Mouse (Mus musculus) stomach, embryonic 14.5 days (tissue): ENCODE data around the gene Emsy. TPM values are rescaled to one million over a fixed set of nuclear protein-coding genes. Genes with fewer than 3 reads are reported as not detected.
A peak's percentile ranks its signal among the peaks of the same experiment; 100 is the strongest.

ENCODE experiments used
- ATAC-seq: fragments of 200-750 bp; cut with Nextera tagmentation; 2 replicates; pipeline ENCODE4 v1.8.0; 2017; ENCODE audit warnings: low read depth, moderate TSS enrichment; ENCODE audit not compliant: insufficient number of reproducible peaks, insufficient read depth, low FRiP score
- H3K27ac ChIP-seq: fragments of 300-500 bp; sonication (generic); 2 replicates; pipeline ENCODE4 v1.5.1; 2014; ENCODE audit warnings: mild to moderate bottlenecking, low read length, moderate library complexity, mixed read lengths
- H3K27me3 ChIP-seq: fragments of 300-500 bp; sonication (generic); 2 replicates; pipeline ENCODE4 v1.6.1; 2014; ENCODE audit warnings: low read length, control low read depth, mixed read lengths; ENCODE audit not compliant: control insufficient read depth, insufficient read depth
- H3K36me3 ChIP-seq: fragments of 300-500 bp; sonication (generic); 2 replicates; pipeline ENCODE4 v1.6.1; 2014; ENCODE audit warnings: mild to moderate bottlenecking, control low read depth, low read length, moderate library complexity, mixed read lengths; ENCODE audit not compliant: control insufficient read depth, insufficient read depth
- H3K4me1 ChIP-seq: fragments of 300-500 bp; sonication (generic); 2 replicates; pipeline ENCODE4 v1.6.1; 2014; ENCODE audit warnings: low read length, control low read depth, mixed read lengths; ENCODE audit not compliant: control insufficient read depth, insufficient read depth
- H3K4me2 ChIP-seq: fragments of 300-500 bp; sonication (generic); replicated peaks from 2 replicates; pipeline ENCODE4 v1.6.1; 2014; ENCODE audit warnings: low read depth, low read length, control low read depth
- H3K4me3 ChIP-seq: fragments of 300-500 bp; sonication (generic); 2 replicates; pipeline ENCODE4 v1.5.1; 2014; ENCODE audit warnings: low read depth, low read length, control low read depth
- H3K9ac ChIP-seq: fragments of 300-500 bp; sonication (generic); replicated peaks from 2 replicates; pipeline ENCODE4 v1.6.1; 2014; ENCODE audit warnings: low read depth, mild to moderate bottlenecking, control low read depth, low read length, moderate library complexity, mixed read lengths
- H3K9me3 ChIP-seq: fragments of 300-500 bp; sonication (generic); 2 replicates; pipeline ENCODE4 v1.6.1; 2016; ENCODE audit warnings: low read depth, low read length, control low read depth; ENCODE audit not compliant: control insufficient read depth
- WGBS: fragments of 180-500 bp; shearing (Covaris S2); extraction: QIAGEN DNeasy Blood & Tissue Kit; methylation state at CpG from one replicate; pipeline ENCODE4 v1.1.7; 2014; 5-methylcytosine and 5-hydroxymethylcytosine counted together
- polyA plus RNA-seq: library from polyadenylated mRNA; unstranded; fragments of >200 nt; fragmentation: Nextera tagmentation; extraction: Ambion mirVana; gene quantifications from 2 replicates; pipeline ENCODE4 v1.2.1, GENCODE M21; 2014

Gene Emsy
- polyA plus RNA-seq, 1 experiment from 2014 or later, result 46.0 TPM

DNA sequence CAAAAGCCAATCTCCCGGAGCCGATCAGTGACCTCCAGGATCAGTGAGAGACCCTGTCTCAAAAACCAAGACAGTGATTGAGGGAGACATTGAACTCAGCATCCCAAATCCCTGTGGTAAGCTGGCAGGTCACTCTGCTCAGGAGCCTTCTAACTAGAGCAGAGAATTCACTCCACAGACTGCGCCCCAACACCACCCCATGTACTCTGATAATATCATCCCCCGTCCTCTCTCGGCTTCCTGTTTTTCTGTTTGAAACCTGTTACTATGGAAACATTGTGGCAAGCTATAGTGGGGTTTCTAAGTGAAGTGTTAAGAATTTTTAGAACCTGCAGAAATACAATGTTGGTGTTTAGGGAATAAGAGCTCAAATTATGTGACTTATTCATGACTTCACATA, 37.5 kb upstream of the Emsy start:
- Histone ChIP-seq H3K27me3 (no peaks in the 10 kb centered on the region), H3K9ac (no peak overlapping the region), H3K4me3 (no peak overlapping the region), H3K9me3 (no peaks in the 10 kb centered on the region), H3K36me3 (no peaks in the 10 kb centered on the region), H3K4me2 (no peak overlapping the region), H3K27ac (no peak overlapping the region), H3K4me1 (no peaks in the 10 kb centered on the region)
- ATAC-seq, result no peak
- WGBS, result 78% methylated on average over 5 of the region's 5 CpGs

DNA sequence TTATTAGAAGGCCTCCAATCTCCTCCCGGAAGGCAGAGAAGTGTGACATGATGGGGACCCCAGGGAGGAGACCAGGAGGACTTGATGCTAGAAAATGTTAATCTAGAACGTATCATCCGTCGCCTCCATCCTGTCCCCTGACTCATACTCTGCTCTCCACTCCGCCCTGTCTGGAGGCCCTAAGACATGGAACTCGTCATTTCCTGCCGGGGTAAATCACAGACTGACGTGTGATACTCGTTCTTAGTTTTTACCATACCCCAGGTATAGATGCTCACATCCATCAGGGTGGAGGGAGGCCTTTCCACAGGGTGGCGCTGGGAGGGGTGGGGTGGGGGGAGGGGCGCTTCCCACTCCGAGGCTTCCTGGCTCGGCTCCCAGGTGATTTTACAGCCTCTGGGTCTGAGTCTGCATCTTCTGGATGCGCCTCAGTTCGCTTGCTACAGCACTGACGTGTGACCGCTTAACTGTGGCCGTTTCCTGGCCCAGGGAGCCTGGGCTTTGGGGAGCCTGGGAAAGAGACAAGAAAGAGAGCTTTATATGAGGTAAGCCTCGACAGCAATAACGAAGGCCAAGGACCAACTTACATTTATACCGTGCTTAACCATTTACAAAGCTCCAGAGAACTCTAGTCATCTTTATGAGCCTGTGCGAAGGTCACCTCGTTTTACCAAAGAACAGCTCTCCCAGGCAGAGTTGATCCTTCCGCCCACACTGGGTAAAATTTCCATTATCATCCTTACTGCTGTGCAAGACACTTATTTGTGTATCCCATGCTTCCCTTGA, 36.4 kb upstream of the Emsy start:
- Histone ChIP-seq H3K9ac (no peak overlapping the region), H3K27ac (no peak overlapping the region), H3K4me3 (no peak overlapping the region), H3K4me2 (peak overlapping the region; percentile 12; the same call in 1 of the 2 replicates), H3K4me1 (no peaks in the 10 kb centered on the region), H3K27me3 (no peaks in the 10 kb centered on the region), H3K36me3 (no peaks in the 10 kb centered on the region), H3K9me3 (no peaks in the 10 kb centered on the region)
- WGBS, result 36% methylated on average over 24 of the region's 24 CpGs
- ATAC-seq, result no peak

DNA sequence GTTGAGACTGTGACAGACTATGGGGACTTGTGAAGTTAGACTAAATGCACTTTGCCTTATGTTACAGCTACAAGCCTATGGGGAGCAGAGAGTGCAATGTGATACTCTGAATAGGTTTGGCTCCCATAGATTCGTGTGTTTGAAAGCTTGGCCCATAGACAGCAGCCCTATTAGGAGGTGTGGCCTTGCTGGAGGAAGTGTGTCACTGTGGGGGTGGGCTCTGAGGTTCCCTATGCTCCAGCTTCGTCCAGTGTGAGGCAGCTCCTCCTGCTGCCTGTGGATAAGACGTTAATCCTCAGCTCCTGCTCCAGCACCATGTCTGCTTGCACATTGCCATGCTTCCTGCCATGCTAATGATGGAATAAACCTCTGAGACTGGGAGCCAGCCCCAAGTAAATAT, 34.2 kb upstream of the Emsy start:
- ATAC-seq, result no peak
- no peak overlapping the region for H3K4me2 ChIP-seq
- no peaks in the 10 kb centered on the region for H3K27me3 ChIP-seq
- H3K4me1 ChIP-seq, result peaks cover 2% of the 10 kb centered on the region; the same call in 1 of the 2 replicates
- WGBS, result 10% methylated on average over 3 of the region's 3 CpGs
- H3K4me3 ChIP-seq, result no peak overlapping the region
- H3K9me3 ChIP-seq, result no peaks in the 10 kb centered on the region
- H3K36me3 ChIP-seq, result no peaks in the 10 kb centered on the region
- H3K27ac ChIP-seq, result no peak overlapping the region
- no peak overlapping the region for H3K9ac ChIP-seq

DNA sequence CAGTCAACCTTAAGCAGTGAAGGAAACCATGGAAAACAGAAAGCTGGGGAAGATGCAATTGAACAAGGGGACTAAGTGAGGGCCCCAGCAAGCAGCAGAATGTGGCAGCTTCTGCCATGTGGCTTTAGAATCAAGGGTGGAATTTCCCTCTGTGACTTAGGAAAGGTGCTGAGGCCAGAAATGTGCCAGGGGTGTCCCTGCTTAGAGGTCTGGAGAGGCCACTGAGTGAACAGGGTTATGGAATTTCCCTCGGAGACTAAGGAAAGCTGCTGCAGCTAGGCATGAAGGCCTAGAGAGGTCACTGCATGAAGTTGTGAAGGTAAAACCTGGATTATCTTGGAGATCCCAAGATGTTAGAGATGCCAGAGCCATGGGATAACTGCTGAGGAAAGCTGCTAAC, 33.5 kb upstream of the Emsy start:
- Histone ChIP-seq H3K27me3 (no peaks in the 10 kb centered on the region), H3K27ac (no peak overlapping the region), H3K4me2 (no peak overlapping the region), H3K4me1 (peaks cover 2% of the 10 kb centered on the region; the same call in 1 of the 2 replicates), H3K9ac (no peak overlapping the region), H3K4me3 (no peak overlapping the region), H3K36me3 (no peaks in the 10 kb centered on the region), H3K9me3 (no peaks in the 10 kb centered on the region)
- ATAC-seq, result no peak
- WGBS, result 77% methylated on average over 1 of the region's 1 CpGs

DNA sequence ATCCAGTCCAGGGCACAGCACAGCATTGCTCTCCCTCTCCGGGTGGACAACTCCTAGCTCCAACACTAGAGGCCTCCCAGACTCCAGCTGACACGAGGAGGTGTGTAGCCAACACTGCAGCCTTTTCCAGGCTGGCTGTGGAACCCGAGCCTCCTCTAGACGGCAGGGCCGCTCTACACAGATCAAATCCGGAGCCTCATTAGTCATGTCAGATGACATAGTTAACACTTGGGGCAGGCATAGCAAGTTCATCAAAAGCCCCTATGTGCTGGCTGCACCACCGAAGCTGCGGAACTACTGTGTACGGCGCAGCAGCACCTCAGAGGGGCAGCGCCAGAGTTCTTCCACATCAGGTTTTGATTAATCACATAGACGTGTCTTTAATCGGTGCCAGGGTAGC, 29.3 kb upstream of the Emsy start:
- H3K9me3 ChIP-seq, result no peaks in the 10 kb centered on the region
- no peak overlapping the region for H3K27ac ChIP-seq
- no peak overlapping the region; the same call in 1 of the 2 replicates for H3K9ac ChIP-seq
- WGBS, result 16% methylated on average over 13 of the region's 13 CpGs
- ATAC-seq, result peak; percentile 77; the same call in 1 of the 2 replicates
- H3K4me2 ChIP-seq, result no peak overlapping the region; the same call in 1 of the 2 replicates
- H3K27me3 ChIP-seq, result no peaks in the 10 kb centered on the region
- no peak overlapping the region for H3K4me3 ChIP-seq
- peaks cover 2% of the 10 kb centered on the region; the same call in 1 of the 2 replicates for H3K4me1 ChIP-seq
- H3K36me3 ChIP-seq, result no peaks in the 10 kb centered on the region

DNA sequence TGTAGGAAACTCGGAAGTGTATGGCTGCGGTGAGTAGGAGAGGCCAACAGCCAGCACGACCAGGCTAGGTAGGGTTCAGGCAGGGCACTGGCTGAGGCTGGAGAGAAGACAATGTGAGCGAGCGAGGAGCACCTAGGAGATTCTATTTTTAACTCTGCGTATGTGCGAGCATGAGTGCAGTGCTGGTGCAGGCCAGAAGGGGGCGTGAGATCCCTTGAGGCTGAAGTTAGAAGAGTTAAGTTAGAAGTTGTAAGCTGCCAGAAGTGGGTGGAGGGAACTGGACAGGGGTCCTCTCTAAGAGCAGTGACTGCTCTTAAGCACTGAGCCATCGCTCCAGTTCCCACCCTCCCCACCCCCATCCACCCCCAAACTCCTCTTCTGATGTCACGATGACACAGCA, 26.2 kb upstream of the Emsy start:
- peaks cover 2% of the 10 kb centered on the region; the same call in 1 of the 2 replicates for H3K4me1 ChIP-seq
- no peak overlapping the region for H3K9ac ChIP-seq
- no peaks in the 10 kb centered on the region for H3K36me3 ChIP-seq
- H3K4me2 ChIP-seq, result no peak overlapping the region
- no peak overlapping the region for H3K27ac ChIP-seq
- 88% methylated on average over 10 of the region's 10 CpGs for WGBS
- no peaks in the 10 kb centered on the region for H3K27me3 ChIP-seq
- ATAC-seq, result no peak
- H3K9me3 ChIP-seq, result no peaks in the 10 kb centered on the region
- H3K4me3 ChIP-seq, result no peak overlapping the region

DNA sequence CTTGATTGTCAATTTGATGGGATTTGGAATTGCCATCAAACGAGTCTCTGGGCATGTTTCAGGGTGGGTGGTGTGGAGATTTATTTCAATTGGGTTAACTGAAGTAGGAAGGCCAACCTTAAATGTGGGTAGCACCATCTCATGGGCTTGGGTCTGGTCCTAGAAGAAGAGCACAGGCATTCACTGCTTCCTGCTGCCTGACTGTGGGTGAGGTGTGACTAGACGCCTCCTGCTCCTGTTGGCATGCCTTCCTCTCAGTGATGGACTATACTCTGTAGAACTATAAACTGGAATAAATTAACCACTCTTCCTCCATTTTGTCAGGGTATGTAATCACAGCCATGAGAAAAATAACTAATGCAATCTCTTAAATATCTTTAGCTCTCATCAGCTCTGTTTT, 24.1 kb upstream of the Emsy start:
- H3K4me1 ChIP-seq, result no peaks in the 10 kb centered on the region
- H3K4me3 ChIP-seq, result no peak overlapping the region
- no peak for ATAC-seq
- no peaks in the 10 kb centered on the region for H3K9me3 ChIP-seq
- no peak overlapping the region for H3K27ac ChIP-seq
- H3K4me2 ChIP-seq, result no peak overlapping the region
- no peak overlapping the region for H3K9ac ChIP-seq
- H3K36me3 ChIP-seq, result no peaks in the 10 kb centered on the region
- 68% methylated on average over 2 of the region's 2 CpGs for WGBS
- H3K27me3 ChIP-seq, result no peaks in the 10 kb centered on the region

DNA sequence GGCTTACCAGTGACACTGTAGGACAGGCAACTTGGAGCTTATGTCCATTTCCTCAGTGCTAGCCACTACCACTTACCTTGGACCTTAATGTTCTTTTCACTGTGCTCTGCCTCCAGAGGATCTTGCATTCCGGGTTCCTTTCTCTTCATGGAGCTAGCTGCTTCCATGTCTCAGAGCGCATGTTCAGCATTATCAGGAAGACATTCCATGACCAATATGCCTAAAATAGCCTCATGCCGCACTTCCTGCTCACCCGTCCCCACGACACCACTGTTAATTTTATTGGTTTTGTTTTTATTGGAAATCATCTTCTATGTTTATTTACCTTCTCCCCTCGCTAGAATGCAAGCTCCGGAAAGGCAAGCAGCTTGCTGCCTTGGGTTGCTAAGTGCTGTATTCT, 21.9 kb upstream of the Emsy start:
- no peak overlapping the region for H3K4me3 ChIP-seq
- H3K36me3 ChIP-seq, result no peaks in the 10 kb centered on the region
- WGBS, result 52% methylated on average over 7 of the region's 7 CpGs
- no peaks in the 10 kb centered on the region for H3K27me3 ChIP-seq
- no peaks in the 10 kb centered on the region for H3K4me1 ChIP-seq
- no peaks in the 10 kb centered on the region for H3K9me3 ChIP-seq
- no peak overlapping the region for H3K9ac ChIP-seq
- H3K27ac ChIP-seq, result no peak overlapping the region
- H3K4me2 ChIP-seq, result 0 out of 2 replicates have a peak overlapping the region, but pooled peaks have one; percentile 8
- ATAC-seq, result no peak

DNA sequence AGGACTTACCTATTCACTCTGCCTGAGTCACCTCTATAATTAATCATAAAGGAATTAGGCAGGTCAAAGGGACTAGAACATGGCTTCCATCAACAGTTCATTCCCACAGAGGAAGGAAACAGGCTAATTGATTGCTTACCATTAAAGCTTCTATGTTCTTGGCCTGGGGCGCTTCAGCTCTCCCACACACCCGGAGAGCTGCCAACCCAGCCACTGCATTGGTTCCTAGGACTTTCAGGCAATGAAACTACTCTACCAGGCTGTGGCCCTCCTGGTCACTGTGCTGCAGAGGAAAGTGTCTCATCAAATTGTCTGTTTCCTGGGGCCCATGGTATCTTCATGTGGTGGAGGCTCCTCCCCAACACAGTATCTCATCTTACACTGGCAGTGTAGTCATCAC, 20.9 kb upstream of the Emsy start:
- ATAC-seq, result no peak

More for the DNA sequence above, 20.9 kb upstream of the Emsy start:
- Histone ChIP-seq H3K4me3 (no peak overlapping the region), H3K27me3 (no peaks in the 10 kb centered on the region), H3K27ac (no peak overlapping the region), H3K4me1 (0 out of 2 replicates have a peak, but pooled peaks cover 2% of the 10 kb centered on the region), H3K36me3 (no peaks in the 10 kb centered on the region), H3K9me3 (no peaks in the 10 kb centered on the region), H3K9ac (no peak overlapping the region), H3K4me2 (no peak overlapping the region)
- 69% methylated on average over 2 of the region's 2 CpGs for WGBS
